Mouse (Mus musculus) limb, embryonic 14.5 days (tissue): ENCODE data around the gene Kif1a. TPM values are rescaled to one million over a fixed set of nuclear protein-coding genes. Genes with fewer than 3 reads are reported as not detected.
A peak's percentile ranks its signal among the peaks of the same experiment; 100 is the strongest.

Source experiments
- ATAC-seq: fragments of 200-750 bp; cut with Nextera tagmentation; 2 replicates; pipeline ENCODE4 v1.8.0; 2017; ENCODE audit warnings: low read depth, moderate number of reproducible peaks, moderate TSS enrichment; ENCODE audit not compliant: low FRiP score
- DNase-seq: peaks from one replicate; pipeline ENCODE4 v3.0.0-alpha.2; 2015; ENCODE audit warnings: low spot score
- H3K27ac ChIP-seq: fragments of 300-500 bp; sonication (generic); replicated peaks from 2 replicates; pipeline ENCODE4 v1.5.1; 2014; ENCODE audit warnings: low read depth, mild to moderate bottlenecking, low read length, moderate library complexity, mixed read lengths
- H3K27me3 ChIP-seq: fragments of 300-500 bp; sonication (generic); 2 replicates; pipeline ENCODE4 v1.6.1; 2014; ENCODE audit warnings: low read length, mixed read lengths; ENCODE audit not compliant: control insufficient read depth, insufficient read depth
- H3K36me3 ChIP-seq: fragments of 300-500 bp; sonication (generic); 2 replicates; pipeline ENCODE4 v1.6.1; 2014; ENCODE audit warnings: mild to moderate bottlenecking, low read length, moderate library complexity, mixed read lengths; ENCODE audit not compliant: control insufficient read depth, insufficient read depth
- H3K4me1 ChIP-seq: fragments of 300-500 bp; sonication (generic); 2 replicates; pipeline ENCODE4 v1.6.1; 2014; ENCODE audit warnings: antibody characterized with exemption, low read length, mixed read lengths; ENCODE audit not compliant: control insufficient read depth, insufficient read depth
- H3K4me2 ChIP-seq: fragments of 300-500 bp; sonication (generic); replicated peaks from 2 replicates; pipeline ENCODE4 v1.6.1; 2014; ENCODE audit warnings: low read depth, mild to moderate bottlenecking, low read length, moderate library complexity; ENCODE audit not compliant: severe bottlenecking
- H3K4me3 ChIP-seq: fragments of 300-500 bp; sonication (generic); replicated peaks from 2 replicates; pipeline ENCODE4 v1.5.1; 2014; ENCODE audit warnings: low read length
- H3K9ac ChIP-seq: fragments of 300-500 bp; sonication (generic); 2 replicates; pipeline ENCODE4 v1.6.1; 2014; ENCODE audit warnings: mild to moderate bottlenecking, low read depth, low read length, moderate library complexity; ENCODE audit not compliant: severe bottlenecking
- H3K9me3 ChIP-seq: fragments of 300-500 bp; sonication (generic); 2 replicates; pipeline ENCODE4 v1.6.1; 2016; ENCODE audit warnings: low read length; ENCODE audit not compliant: control insufficient read depth
- POLR2A ChIP-seq: fragments of 200-500 bp; IDR thresholded peaks from 2 replicates; pipeline ENCODE4 v1.8.0; 2012; ENCODE audit warnings: inconsistent platforms, mild to moderate bottlenecking, moderate library complexity, borderline replicate concordance; ENCODE audit not compliant: insufficient read depth, insufficient read length; ENCODE audit errors: extremely low read depth
- WGBS: fragments of 180-500 bp; shearing (Covaris S2); extraction: QIAGEN DNeasy Blood & Tissue Kit; methylation state at CpG from one replicate; pipeline ENCODE4 v1.1.7; 2014; 5-methylcytosine and 5-hydroxymethylcytosine counted together
- polyA plus RNA-seq, 2 experiments: library from polyadenylated mRNA; depleted of rRNA in 1 of 2; stranded (reverse) in 1 of 2; unstranded in 1 of 2; fragments of >200 nt; fragmentation: Nextera tagmentation in 1 of 2; extraction: Ambion mirVana in 1 of 2; gene quantifications; 2 replicates each; pipeline versions ENCODE4 v1.2.1 to v1.2.3; 2012 to 2014

Gene Kif1a
- polyA plus RNA-seq, 2 experiments, result 8.1 to 17.5 TPM

DNA sequence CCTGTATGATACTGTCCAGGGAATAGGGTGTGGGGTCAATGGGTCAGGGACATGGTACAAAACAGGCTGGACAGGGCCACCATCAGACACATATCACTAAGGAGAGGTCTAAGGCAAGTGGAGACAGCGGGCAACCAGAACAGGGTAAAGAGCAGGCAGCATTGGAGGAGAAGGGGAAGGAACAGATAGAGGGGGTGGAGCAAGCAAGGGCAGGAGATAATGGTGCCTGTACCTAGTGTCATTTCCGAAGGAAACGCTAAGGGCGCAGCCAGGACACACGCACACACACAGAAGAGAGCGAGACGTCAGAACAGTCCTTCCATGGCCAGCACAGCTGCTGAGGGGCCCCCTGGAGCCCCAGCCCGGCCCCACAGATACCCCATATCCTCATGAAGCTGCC, 75.2 kb downstream of the Kif1a start:
- H3K27me3 ChIP-seq, result no peaks in the 10 kb centered on the region
- TF ChIP-seq POLR2A, result no peak
- no peak for ATAC-seq
- WGBS, result 84% methylated on average over 8 of the region's 8 CpGs
- H3K9me3 ChIP-seq, result no peaks in the 10 kb centered on the region
- no peaks in the 10 kb centered on the region for H3K4me1 ChIP-seq
- H3K27ac ChIP-seq, result no peak overlapping the region
- H3K36me3 ChIP-seq, result no peaks in the 10 kb centered on the region
- no peak for DNase-seq
- H3K4me2 ChIP-seq, result no peak overlapping the region
- H3K9ac ChIP-seq, result no peak overlapping the region
- H3K4me3 ChIP-seq, result no peak overlapping the region

GRCm38 (mm10) chr1:93020602-93021001, 81.1 kb downstream of the Kif1a start:
- no peak for DNase-seq
- no peak for ATAC-seq
- Histone ChIP-seq H3K9ac (no peak overlapping the region), H3K9me3 (no peaks in the 10 kb centered on the region), H3K4me3 (no peak overlapping the region), H3K4me1 (no peaks in the 10 kb centered on the region), H3K4me2 (no peak overlapping the region), H3K27ac (no peak overlapping the region), H3K27me3 (no peaks in the 10 kb centered on the region), H3K36me3 (no peaks in the 10 kb centered on the region)
- TF ChIP-seq POLR2A, result no peak
- WGBS, result 71% methylated on average over 4 of the region's 4 CpGs

DNA sequence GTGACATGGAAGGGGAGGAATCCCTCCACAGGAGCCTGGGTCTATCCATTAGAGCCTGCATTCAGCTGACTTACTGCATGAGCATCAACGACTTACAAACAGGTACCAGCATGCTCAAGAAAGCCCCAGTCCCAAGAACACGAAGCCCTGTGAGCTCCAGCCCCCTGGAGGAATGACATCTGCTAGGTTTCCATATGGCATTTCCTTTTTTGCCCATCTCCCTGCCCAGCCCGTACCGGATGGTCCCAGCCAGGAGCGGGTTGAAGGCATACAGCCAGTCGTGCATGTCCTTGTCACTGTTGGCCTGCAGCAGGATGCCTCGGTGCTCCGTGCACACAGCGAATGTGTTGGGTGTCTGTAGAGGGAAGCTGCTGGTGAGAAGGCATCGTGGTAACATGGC, 83.0 kb downstream of the Kif1a start:
- TF ChIP-seq POLR2A, result no peak
- Histone ChIP-seq H3K9me3 (no peaks in the 10 kb centered on the region), H3K4me2 (no peak overlapping the region), H3K36me3 (no peaks in the 10 kb centered on the region), H3K27me3 (no peaks in the 10 kb centered on the region), H3K4me1 (no peaks in the 10 kb centered on the region), H3K27ac (no peak overlapping the region), H3K4me3 (no peak overlapping the region), H3K9ac (no peak overlapping the region)
- WGBS, result 80% methylated on average over 10 of the region's 10 CpGs
- DNase-seq, result no peak
- ATAC-seq, result no peak

DNA sequence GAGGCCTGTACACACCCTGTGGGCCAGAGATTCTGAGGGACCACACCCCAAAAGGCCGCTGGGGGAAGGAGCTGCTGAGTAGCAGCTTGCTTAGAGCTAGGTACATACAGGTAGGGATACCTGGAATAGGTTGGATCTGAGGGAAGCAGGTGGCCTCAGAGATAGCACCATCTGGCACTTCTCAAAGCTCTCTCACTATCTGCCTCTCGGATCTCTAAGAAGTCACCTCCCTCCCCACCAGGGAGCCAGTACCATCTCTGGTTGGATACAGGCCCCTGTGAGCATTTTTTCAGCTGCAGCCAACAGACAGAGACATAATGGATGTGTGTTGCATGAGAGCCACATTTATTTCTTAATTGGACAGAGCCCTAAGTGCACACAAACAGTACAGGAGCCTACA, 86.6 kb downstream of the Kif1a start:
- ATAC-seq (no peak), DNase-seq (no peak)
- WGBS, result 47% methylated on average over 2 of the region's 2 CpGs
- TF ChIP-seq POLR2A, result no peak
- no peak overlapping the region for H3K4me3 ChIP-seq
- H3K36me3 ChIP-seq, result no peaks in the 10 kb centered on the region
- H3K4me2 ChIP-seq, result no peak overlapping the region
- H3K27ac ChIP-seq, result no peak overlapping the region
- no peak overlapping the region for H3K9ac ChIP-seq
- H3K4me1 ChIP-seq, result no peaks in the 10 kb centered on the region
- H3K9me3 ChIP-seq, result no peaks in the 10 kb centered on the region
- H3K27me3 ChIP-seq, result no peaks in the 10 kb centered on the region

GRCm38 (mm10) chr1:93014460-93014859, 87.3 kb downstream of the Kif1a start:
- Histone ChIP-seq H3K4me3 (no peak overlapping the region), H3K36me3 (no peaks in the 10 kb centered on the region), H3K4me2 (no peak overlapping the region), H3K9ac (no peak overlapping the region), H3K27me3 (no peaks in the 10 kb centered on the region), H3K9me3 (no peaks in the 10 kb centered on the region), H3K4me1 (no peaks in the 10 kb centered on the region), H3K27ac (no peak overlapping the region)
- no peak for TF ChIP-seq POLR2A
- DNase-seq (peak; percentile 34), ATAC-seq (no peak)

- no peaks in the 10 kb centered on the region for H3K4me1 ChIP-seq
- H3K27ac ChIP-seq, result no peak overlapping the region
- DNase-seq (no peak), ATAC-seq (no peak)
- H3K36me3 ChIP-seq, result no peaks in the 10 kb centered on the region
- no peak overlapping the region for H3K4me3 ChIP-seq
- no peak overlapping the region for H3K9ac ChIP-seq
- H3K27me3 ChIP-seq, result no peaks in the 10 kb centered on the region
- WGBS, result 77% methylated on average over 4 of the region's 4 CpGs
- no peak for TF ChIP-seq POLR2A
- H3K9me3 ChIP-seq, result no peaks in the 10 kb centered on the region
- no peak overlapping the region for H3K4me2 ChIP-seq
These were observed 88.4 kb downstream of the Kif1a start for GRCm38 (mm10) chr1:93013367-93013766.
